Mouse (Mus musculus) heart, embryonic 14.5 days (tissue): ENCODE measurements around the gene Rdm1. TPM values are rescaled to one million over a fixed set of nuclear protein-coding genes. Genes with fewer than 3 reads are reported as not detected.
A peak's percentile ranks its signal among the peaks of the same experiment; 100 is the strongest.
"Not testable (repeated sequence)": the region's sequence is repeated elsewhere in the genome, so short reads cannot be mapped to it uniquely, and the experiment has no call there.

Source experiments
- ATAC-seq: fragments of 200-750 bp; cut with Nextera tagmentation; 2 replicates; pipeline ENCODE4 v1.8.0; 2017; ENCODE audit warnings: low read depth, moderate TSS enrichment; ENCODE audit not compliant: insufficient number of reproducible peaks, insufficient read depth, low FRiP score
- H3K27ac ChIP-seq, 2 experiments: fragments of 200-500 bp in 1 of 2; fragments of 300-500 bp in 1 of 2; sonication (generic) in 1 of 2; replicated peaks in 1 of 2; 2 replicates each; pipeline ENCODE4 v1.5.1; 2012 to 2014; ENCODE audit warnings: low read depth in 2 of 2, low read length in 2 of 2, control low read depth in 1 of 2, mild to moderate bottlenecking in 1 of 2, mixed read lengths in 1 of 2; ENCODE audit not compliant: control insufficient read depth in 1 of 2, insufficient read depth in 1 of 2
- H3K27me3 ChIP-seq: fragments of 300-500 bp; sonication (generic); 2 replicates; pipeline ENCODE4 v1.6.1; 2014; ENCODE audit warnings: mild to moderate bottlenecking, low read length, control low read depth; ENCODE audit not compliant: control insufficient read depth, insufficient read depth
- H3K36me3 ChIP-seq: fragments of 300-500 bp; sonication (generic); 2 replicates; pipeline ENCODE4 v1.6.1; 2014; ENCODE audit warnings: mild to moderate bottlenecking, control low read depth, low read length, mixed read lengths; ENCODE audit not compliant: control insufficient read depth, insufficient read depth
- H3K4me1 ChIP-seq, 2 experiments: fragments of 200-500 bp in 1 of 2; fragments of 300-500 bp in 1 of 2; sonication (generic) in 1 of 2; 2 replicates each; pipeline ENCODE4 v1.6.1; 2012 to 2014; ENCODE audit warnings: low read length in 2 of 2, control low read depth in 1 of 2, mixed read lengths in 1 of 2; ENCODE audit not compliant: control insufficient read depth in 2 of 2, insufficient read depth in 2 of 2
- H3K4me2 ChIP-seq: fragments of 300-500 bp; sonication (generic); 2 replicates; pipeline ENCODE4 v1.6.1; 2014; ENCODE audit warnings: mild to moderate bottlenecking, low read length
- H3K4me3 ChIP-seq, 2 experiments: fragments of 200-500 bp in 1 of 2; fragments of 300-500 bp in 1 of 2; sonication (generic) in 1 of 2; 2 replicates each; pipeline ENCODE4 v1.5.1; 2012 to 2014; ENCODE audit warnings: low read length in 2 of 2, mild to moderate bottlenecking in 2 of 2, control low read depth in 1 of 2, low read depth in 1 of 2, moderate library complexity in 1 of 2; ENCODE audit not compliant: control insufficient read depth in 1 of 2, insufficient read depth in 1 of 2
- H3K9ac ChIP-seq: fragments of 300-500 bp; sonication (generic); 2 replicates; pipeline ENCODE4 v1.6.1; 2014; ENCODE audit warnings: mild to moderate bottlenecking, low read length
- H3K9me3 ChIP-seq: fragments of 300-500 bp; sonication (generic); 2 replicates; pipeline ENCODE4 v1.6.1; 2016; ENCODE audit warnings: low read length, control low read depth; ENCODE audit not compliant: control insufficient read depth
- WGBS: fragments of 180-500 bp; shearing (Covaris S2); extraction: QIAGEN DNeasy Blood & Tissue Kit; methylation state at CpG from one replicate; pipeline ENCODE4 v1.1.7; 2014; 5-methylcytosine and 5-hydroxymethylcytosine counted together
- polyA plus RNA-seq: library from polyadenylated mRNA; unstranded; fragments of >200 nt; fragmentation: Nextera tagmentation; extraction: Ambion mirVana; gene quantifications from 2 replicates; pipeline ENCODE4 v1.2.1, GENCODE M21; 2014

Gene Rdm1
- polyA plus RNA-seq, 1 experiment from 2014 or later = 48.4 TPM

DNA sequence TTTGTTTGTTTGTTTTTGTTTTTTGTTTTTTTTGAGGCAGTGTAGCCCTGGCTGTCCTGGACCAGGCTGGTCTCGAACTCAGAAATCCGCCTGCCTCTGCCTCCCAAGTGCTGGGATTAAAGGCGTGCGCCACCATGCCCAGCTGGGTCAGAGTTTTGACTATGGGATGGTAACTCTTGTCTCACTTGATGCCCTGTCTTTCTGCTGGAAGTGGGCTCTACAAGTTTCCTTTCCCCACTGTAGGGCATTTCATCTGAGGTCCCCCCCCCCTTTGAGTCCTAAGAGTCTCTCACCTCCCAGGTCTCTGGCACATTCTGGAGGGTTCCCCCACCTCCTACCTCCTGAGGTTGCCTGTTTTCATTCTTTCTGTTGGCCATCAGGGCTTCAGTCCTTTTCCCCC is 19.9 kb upstream of the Rdm1 start:
- WGBS = 86% methylated on average over 4 of the region's 4 CpGs
- not testable (repeated sequence) for H3K4me2 ChIP-seq, H3K9me3 ChIP-seq, H3K27ac ChIP-seq, H3K27me3 ChIP-seq, H3K36me3 ChIP-seq, H3K4me3 ChIP-seq, H3K9ac ChIP-seq, ATAC-seq
- H3K4me1 ChIP-seq = peaks cover 7 to 11% of the 10 kb centered on the region in 2 experiments; a peak in 3 of 4 replicates

GRCm38 (mm10) chr11:101610445-101610844 is 16.6 kb upstream of the Rdm1 start:
- no peak overlapping the region for H3K27ac ChIP-seq
- H3K4me2 ChIP-seq = peak overlapping the region; percentile 59
- ATAC-seq = peak; percentile 59; the same call in 1 of the 2 replicates

DNA sequence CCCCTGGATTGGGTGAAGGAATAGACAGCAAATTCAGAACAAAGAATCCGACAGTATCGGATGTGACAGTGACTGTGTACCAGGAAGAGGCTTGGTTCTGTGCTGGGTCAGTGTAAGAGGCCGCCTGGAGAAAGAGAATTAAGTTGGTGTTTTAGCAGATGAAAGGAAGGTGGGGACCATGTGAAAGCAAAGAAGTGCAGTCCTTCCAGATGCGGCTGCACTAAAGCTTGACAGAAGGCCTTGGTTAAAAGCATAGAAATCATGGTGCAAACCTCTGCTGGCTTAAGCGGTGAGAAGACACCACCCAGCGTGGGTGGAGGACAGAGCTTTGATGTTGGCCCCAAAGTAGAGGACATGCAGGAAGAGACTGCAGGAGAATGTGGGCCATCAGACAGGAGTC is 13.4 kb upstream of the Rdm1 start:
- H3K4me2 ChIP-seq = no peak overlapping the region
- no peak for ATAC-seq
- no peaks in the 10 kb centered on the region for H3K36me3 ChIP-seq
- no peaks in the 10 kb centered on the region for H3K9me3 ChIP-seq
- H3K9ac ChIP-seq = no peak overlapping the region; the same call in 1 of the 2 replicates
- no peaks in the 10 kb centered on the region for H3K27me3 ChIP-seq
- H3K4me1 ChIP-seq = peaks cover 16 to 22% of the 10 kb centered on the region in 2 experiments; a peak in 3 of 4 replicates
- WGBS = 63% methylated on average over 6 of the region's 6 CpGs
- no peak overlapping the region for H3K27ac ChIP-seq
- no peak overlapping the region for H3K4me3 ChIP-seq

More at GRCm38 (mm10) chr11:101610445-101610844, 16.6 kb upstream of the Rdm1 start:
- H3K36me3 ChIP-seq = no peaks in the 10 kb centered on the region
- no peak overlapping the region for H3K9ac ChIP-seq
- peaks cover 7 to 15% of the 10 kb centered on the region in 2 experiments; a peak in 3 of 4 replicates for H3K4me1 ChIP-seq
- no peaks in the 10 kb centered on the region for H3K27me3 ChIP-seq
- no peaks in the 10 kb centered on the region for H3K9me3 ChIP-seq
- 3% methylated on average over 11 of the region's 11 CpGs for WGBS
- no peak overlapping the region for H3K4me3 ChIP-seq

DNA sequence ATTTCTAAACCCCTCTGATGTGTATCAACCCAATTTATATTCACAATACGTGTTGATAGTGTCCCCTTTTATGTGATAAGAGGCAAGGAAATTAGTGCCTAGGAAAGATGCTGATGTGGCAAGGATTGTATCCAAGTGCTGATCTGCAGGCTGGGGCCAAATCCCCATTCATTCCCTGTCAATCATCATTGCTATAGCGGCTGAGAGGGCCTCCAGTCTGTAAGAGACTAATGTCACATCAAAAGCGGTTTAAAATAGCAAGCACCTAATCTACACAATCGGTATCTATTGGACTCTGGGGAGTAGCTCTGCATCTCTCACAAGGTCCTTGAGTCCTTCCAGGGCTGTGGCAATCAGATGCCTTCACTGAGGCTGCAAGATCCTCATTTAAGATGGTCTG is 12.9 kb upstream of the Rdm1 start:
- no peak for ATAC-seq

DNA sequence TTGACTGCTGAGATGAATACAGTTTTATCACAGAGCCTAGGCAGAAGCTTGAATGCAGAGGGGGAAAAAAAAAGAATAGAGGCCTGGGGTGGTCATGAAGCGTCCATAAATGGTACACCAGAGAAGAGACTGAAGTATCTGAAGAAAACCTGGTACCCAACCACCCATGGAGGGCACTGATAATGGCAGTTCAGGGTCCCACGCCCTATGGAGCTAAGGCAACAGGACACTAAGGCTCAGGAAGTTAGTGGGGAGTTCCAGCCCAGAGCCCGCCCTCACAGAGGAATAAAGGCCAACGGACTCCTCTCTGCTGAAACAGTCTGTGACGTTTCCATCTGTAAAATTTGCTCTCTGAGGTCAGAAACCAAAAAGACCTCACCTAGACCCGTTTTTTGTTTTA is 11.6 kb upstream of the Rdm1 start:
- Histone ChIP-seq H3K4me2 (no peak overlapping the region), H3K4me1 (peaks cover 15 to 17% of the 10 kb centered on the region in 2 experiments; a peak in 3 of 4 replicates), H3K9ac (no peak overlapping the region), H3K4me3 (no peak overlapping the region), H3K27ac (no peak overlapping the region), H3K9me3 (no peaks in the 10 kb centered on the region), H3K36me3 (no peaks in the 10 kb centered on the region), H3K27me3 (no peaks in the 10 kb centered on the region)
- 73% methylated on average over 6 of the region's 6 CpGs for WGBS
- no peak for ATAC-seq

More for the DNA sequence above, 12.9 kb upstream of the Rdm1 start:
- Histone ChIP-seq H3K36me3 (no peaks in the 10 kb centered on the region), H3K9ac (no peak overlapping the region), H3K27me3 (no peaks in the 10 kb centered on the region), H3K27ac (no peak overlapping the region), H3K9me3 (no peaks in the 10 kb centered on the region), H3K4me2 (no peak overlapping the region), H3K4me1 (peaks cover 16 to 22% of the 10 kb centered on the region in 2 experiments; a peak in 3 of 4 replicates), H3K4me3 (no peak overlapping the region)
- WGBS = 33% methylated on average over 4 of the region's 4 CpGs

- Histone ChIP-seq H3K4me1 (peaks cover 9 to 10% of the 10 kb centered on the region in 2 experiments; a peak in 3 of 4 replicates), H3K36me3 (no peaks in the 10 kb centered on the region), H3K27ac (no peak overlapping the region), H3K9ac (no peak overlapping the region), H3K27me3 (no peaks in the 10 kb centered on the region), H3K4me2 (no peak overlapping the region), H3K9me3 (no peaks in the 10 kb centered on the region), H3K4me3 (no peak overlapping the region)
- 76% methylated on average over 8 of the region's 8 CpGs for WGBS
- ATAC-seq = no peak
These were observed 10.9 kb upstream of the Rdm1 start for GRCm38 (mm10) chr11:101616104-101616503.

GRCm38 (mm10) chr11:101616948-101617767 is 9.8 kb upstream of the Rdm1 start:
- H3K4me2 ChIP-seq = no peak overlapping the region
- no peaks in the 10 kb centered on the region for H3K9me3 ChIP-seq
- no peaks in the 10 kb centered on the region for H3K27me3 ChIP-seq
- peaks cover 9 to 10% of the 10 kb centered on the region in 2 experiments; a peak in 3 of 4 replicates for H3K4me1 ChIP-seq
- no peak for ATAC-seq
- H3K27ac ChIP-seq = no peak overlapping the region
- no peaks in the 10 kb centered on the region for H3K36me3 ChIP-seq
- 24% methylated on average over 18 of the region's 18 CpGs for WGBS
- no peak overlapping the region for H3K9ac ChIP-seq
- H3K4me3 ChIP-seq = no peak overlapping the region
